ENCODE assay signal across 9 mouse cellular contexts in genomic region chr4:139086037-139086436, GRCm38 (mm10). TPM values are rescaled to one million over a fixed set of nuclear protein-coding genes. Genes with fewer than 3 reads are reported as not detected.
A peak's percentile ranks its signal among the peaks of the same experiment; 100 is the strongest.
DNase-seq lines count a peak whose midpoint lies in the region; ATAC-seq lines count a peak whose summit lies in the region.
"Had no signal": no experiment of that assay in that cellular context is flagged by ENCODE, and none has a peak within 500 bp of the region (broad histone marks: within the 10 kb centered on the region; RNA-seq: fewer than 3 reads in every experiment).

No protein-coding gene starts in this region.

- 21% methylated on average over 5 of the region's 5 CpGs for WGBS in forebrain, embryonic 14.5 days
- WGBS in hindbrain, embryonic 10.5 days: 22% methylated on average over 5 of the region's 5 CpGs

- H3K27me3 ChIP-seq in forebrain, embryonic 14.5 days (replicated peaks; ENCODE audit: control insufficient read depth, insufficient read depth, low read length): peaks cover 9% of the 10 kb centered on the region
- peaks cover 65% of the 10 kb centered on the region for H3K27me3 ChIP-seq in hindbrain, embryonic 10.5 days (ENCODE audit: insufficient read depth, poor library complexity, severe bottlenecking)

- no peaks in the 10 kb centered on the region for H3K36me3 ChIP-seq in forebrain, embryonic 14.5 days (ENCODE audit: control insufficient read depth, insufficient read depth, low read length)
- H3K36me3 ChIP-seq in hindbrain, embryonic 10.5 days: no peaks in the 10 kb centered on the region

- peak; percentile 87 for DNase-seq in R1 (ENCODE audit: low read depth, low spot score)
- peak; percentile 95 for DNase-seq in c-Kit-positive CD71-negative TER-119-negative erythroid progenitor cells, embryonic 14.5 days (ENCODE audit: low read depth)
- DNase-seq in forebrain, embryonic 14.5 days (ENCODE audit: low spot score): peak; percentile 94
- peak; percentile 82 for DNase-seq in hindbrain, embryonic 10.5 days (ENCODE audit: low spot score)
- DNase-seq in layer of hippocampus, adult 9-11 months: peak; percentile 80
- DNase-seq in right cerebral cortex, postnatal 4 days: peak; percentile 94
- DNase-seq in yolk sac, embryonic 10.5 days (ENCODE audit: low spot score): peak; percentile 60

- peak; percentile 38; the same call in 1 of the 2 replicates for ATAC-seq in forebrain, embryonic 14.5 days
- peak; percentile 69 for ATAC-seq in megakaryocyte, adult 5-6 weeks (ENCODE audit: poor library complexity, severe bottlenecking)

- peaks cover 16% of the 10 kb centered on the region for H3K4me1 ChIP-seq in forebrain, embryonic 14.5 days (ENCODE audit: control insufficient read depth, insufficient read depth, low read length)
- peaks cover 31% of the 10 kb centered on the region for H3K4me1 ChIP-seq in hindbrain, embryonic 10.5 days (replicated peaks)

- no peak overlapping the region for H3K4me2 ChIP-seq in forebrain, embryonic 14.5 days (ENCODE audit: low read length)

- H3K27ac ChIP-seq in forebrain, embryonic 14.5 days (ENCODE audit: low read depth, low read length): no peak overlapping the region
- H3K27ac ChIP-seq in hindbrain, embryonic 10.5 days: no peak overlapping the region

- no peak overlapping the region for H3K4me3 ChIP-seq in forebrain, embryonic 14.5 days (ENCODE audit: low read depth, low read length)
- H3K4me3 ChIP-seq in hindbrain, embryonic 10.5 days: no peak overlapping the region
- H3K4me3 ChIP-seq: megakaryocyte, embryonic 14.5 days had no signal

- H3K9me3 ChIP-seq in forebrain, embryonic 14.5 days (replicated peaks; ENCODE audit: control insufficient read depth, low read length): no peaks in the 10 kb centered on the region
- H3K9me3 ChIP-seq in hindbrain, embryonic 10.5 days: no peaks in the 10 kb centered on the region
- H3K9me3 ChIP-seq: megakaryocyte, embryonic 14.5 days had no signal

- no peak overlapping the region for H3K9ac ChIP-seq in forebrain, embryonic 14.5 days (ENCODE audit: low read length)

RNA-seq across cellular contexts. Expression of gene Nbl1, which starts 6.8 kb away (rescaled TPM):
- 22.3 and 29.8 TPM in 2 replicates for polyA plus RNA-seq in forebrain, embryonic 14.5 days (2014; fragmentation: Nextera tagmentation; extraction: Ambion mirVana)
- 12.3 and 17.2 TPM in 2 replicates for polyA plus RNA-seq in hindbrain, embryonic 10.5 days (2016; fragmentation: Nextera tagmentation; extraction: Ambion mirVana)
- total RNA-seq in megakaryocyte, adult 5-6 weeks (2015): not detected in 2 replicates
- 0.15 TPM in 1 of 2 replicates, not detected in the other for total RNA-seq in megakaryocyte, adult 5-6 weeks (2017)

RNA-seq across cellular contexts. Expression of gene Htr6, which starts 10.7 kb away (rescaled TPM):
- polyA plus RNA-seq in forebrain, embryonic 14.5 days (2014; fragmentation: Nextera tagmentation; extraction: Ambion mirVana): 0.30 TPM in 2 replicates
- polyA plus RNA-seq in hindbrain, embryonic 10.5 days (2016; fragmentation: Nextera tagmentation; extraction: Ambion mirVana): 0.08 TPM in 1 of 2 replicates, not detected in the other
- not detected in 2 replicates for total RNA-seq in megakaryocyte, adult 5-6 weeks (2015)
- not detected in 2 replicates for total RNA-seq in megakaryocyte, adult 5-6 weeks (2017)

RNA-seq across cellular contexts. Expression of gene Minos1, which starts 44.9 kb away (rescaled TPM):
- polyA plus RNA-seq in forebrain, embryonic 14.5 days (2014; fragmentation: Nextera tagmentation; extraction: Ambion mirVana): 411 and 472 TPM in 2 replicates
- 377 and 428 TPM in 2 replicates for polyA plus RNA-seq in hindbrain, embryonic 10.5 days (2016; fragmentation: Nextera tagmentation; extraction: Ambion mirVana)
- 318 and 395 TPM in 2 replicates for total RNA-seq in megakaryocyte, adult 5-6 weeks (2015)
- total RNA-seq in megakaryocyte, adult 5-6 weeks (2017): 120 and 123 TPM in 2 replicates
